Mouse (Mus musculus) forebrain, embryonic 13.5 days (tissue): ENCODE results near the gene Dapk1. TPM values are rescaled to one million over a fixed set of nuclear protein-coding genes. Genes with fewer than 3 reads are reported as not detected.

ENCODE experiments used
- ATAC-seq: fragments of 200-750 bp; cut with Nextera tagmentation; 2 replicates; pipeline ENCODE4 v1.8.0; 2017
- H3K27ac ChIP-seq: fragments of 300-500 bp; sonication (generic); 2 replicates; pipeline ENCODE4 v1.5.1; 2015; ENCODE audit warnings: inconsistent platforms, mild to moderate bottlenecking, moderate library complexity
- H3K27me3 ChIP-seq: fragments of 300-500 bp; sonication (generic); 2 replicates; pipeline ENCODE4 v1.6.1; 2015; ENCODE audit warnings: mild to moderate bottlenecking, inconsistent platforms
- H3K36me3 ChIP-seq: fragments of 300-500 bp; sonication (generic); 2 replicates; pipeline ENCODE4 v1.6.1; 2015; ENCODE audit warnings: mild to moderate bottlenecking, inconsistent platforms; ENCODE audit not compliant: poor library complexity, severe bottlenecking
- H3K4me1 ChIP-seq: fragments of 300-500 bp; sonication (generic); 2 replicates; pipeline ENCODE4 v1.6.1; 2015; ENCODE audit warnings: inconsistent platforms
- H3K4me2 ChIP-seq: fragments of 300-500 bp; sonication (generic); 2 replicates; pipeline ENCODE4 v1.6.1; 2015; ENCODE audit warnings: inconsistent platforms, mild to moderate bottlenecking, moderate library complexity
- H3K4me3 ChIP-seq: fragments of 300-500 bp; sonication (generic); 2 replicates; pipeline ENCODE4 v1.5.1; 2015; ENCODE audit warnings: mild to moderate bottlenecking, inconsistent platforms
- H3K9ac ChIP-seq: fragments of 300-500 bp; sonication (generic); 2 replicates; pipeline ENCODE4 v1.6.1; 2015; ENCODE audit warnings: mild to moderate bottlenecking, inconsistent platforms
- H3K9me3 ChIP-seq: fragments of 300-500 bp; sonication (generic); replicated peaks from 2 replicates; pipeline ENCODE4 v1.6.1; 2016; ENCODE audit warnings: inconsistent platforms
- WGBS: fragments of 180-500 bp; shearing (Covaris S2); methylation state at CpG from one replicate; pipeline ENCODE4 v1.1.7; 2015; 5-methylcytosine and 5-hydroxymethylcytosine counted together
- polyA plus RNA-seq: library from polyadenylated mRNA; unstranded; fragments of >200 nt; fragmentation: Nextera tagmentation; extraction: Ambion mirVana; gene quantifications from 2 replicates; pipeline ENCODE4 v1.2.1, GENCODE M21; 2015

The Dapk1 gene
- polyA plus RNA-seq, 1 experiment from 2014 or later, result 37.0 TPM

DNA sequence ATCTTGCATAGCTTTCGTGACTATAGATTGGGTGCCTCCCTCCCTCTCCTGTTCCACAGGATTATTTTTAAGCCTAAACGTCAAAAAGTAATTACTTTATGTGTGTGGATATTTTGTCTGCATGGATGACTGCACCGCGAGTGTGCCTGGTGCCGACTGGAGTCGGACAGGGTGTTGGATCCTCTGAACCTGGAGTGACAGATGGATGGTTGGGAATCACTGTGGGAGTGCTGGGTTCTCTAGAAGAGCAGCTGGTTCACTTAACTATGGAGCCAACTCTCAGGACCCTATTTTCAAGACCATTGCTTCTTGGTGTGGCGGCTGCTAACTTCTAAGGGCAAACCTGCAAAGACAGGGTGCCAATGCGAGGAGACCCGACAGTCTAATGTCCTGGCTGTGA is 133.6 kb downstream of the Dapk1 start:
- no peak overlapping the region for H3K9ac ChIP-seq
- ATAC-seq, result no peak
- H3K4me1 ChIP-seq, result peaks cover 17% of the 10 kb centered on the region
- WGBS, result 89% methylated on average over 9 of the region's 9 CpGs
- no peaks in the 10 kb centered on the region for H3K9me3 ChIP-seq
- H3K4me2 ChIP-seq, result no peak overlapping the region
- H3K27me3 ChIP-seq, result no peaks in the 10 kb centered on the region
- H3K4me3 ChIP-seq, result no peak overlapping the region
- no peak overlapping the region for H3K27ac ChIP-seq
- peaks cover 79% of the 10 kb centered on the region for H3K36me3 ChIP-seq

DNA sequence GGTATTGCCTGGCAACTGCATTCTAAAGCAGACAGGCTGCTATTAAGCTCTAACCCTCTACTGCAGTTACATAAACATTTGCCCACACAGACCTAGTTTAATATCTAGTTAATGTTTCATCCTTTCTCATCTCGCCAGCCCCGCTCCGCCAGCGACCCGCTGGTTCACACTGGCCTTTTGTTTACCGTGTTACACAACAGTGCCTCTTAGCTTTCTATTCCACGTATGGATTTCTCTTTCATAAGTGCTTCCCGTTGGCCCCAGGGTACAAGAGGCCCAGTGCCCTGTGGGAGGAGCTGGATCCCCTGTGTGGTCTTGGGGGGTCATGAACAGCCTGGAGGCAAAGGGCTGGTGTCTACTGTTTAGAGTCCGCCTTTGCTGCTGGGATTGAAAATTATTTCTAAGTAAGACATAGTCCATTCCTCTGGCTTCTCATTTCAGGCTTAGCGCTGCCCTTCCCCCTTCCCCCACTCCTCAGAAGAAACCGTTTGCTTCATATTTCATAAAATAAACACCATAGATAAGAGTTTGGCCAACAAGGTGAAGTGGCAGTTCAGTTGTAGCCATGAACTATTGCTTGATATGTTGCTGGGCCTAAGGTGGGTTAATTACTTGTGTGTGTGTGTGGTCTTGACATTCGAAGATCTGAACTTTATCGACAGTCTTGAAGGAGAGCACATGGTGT is 134.8 kb downstream of the Dapk1 start:
- Histone ChIP-seq H3K9ac (no peak overlapping the region), H3K36me3 (peaks cover 76% of the 10 kb centered on the region), H3K27me3 (no peaks in the 10 kb centered on the region), H3K4me2 (no peak overlapping the region), H3K4me1 (peaks cover 17% of the 10 kb centered on the region), H3K4me3 (no peak overlapping the region), H3K27ac (no peak overlapping the region), H3K9me3 (no peaks in the 10 kb centered on the region)
- WGBS, result 53% methylated on average over 13 of the region's 13 CpGs
- ATAC-seq, result no peak

DNA sequence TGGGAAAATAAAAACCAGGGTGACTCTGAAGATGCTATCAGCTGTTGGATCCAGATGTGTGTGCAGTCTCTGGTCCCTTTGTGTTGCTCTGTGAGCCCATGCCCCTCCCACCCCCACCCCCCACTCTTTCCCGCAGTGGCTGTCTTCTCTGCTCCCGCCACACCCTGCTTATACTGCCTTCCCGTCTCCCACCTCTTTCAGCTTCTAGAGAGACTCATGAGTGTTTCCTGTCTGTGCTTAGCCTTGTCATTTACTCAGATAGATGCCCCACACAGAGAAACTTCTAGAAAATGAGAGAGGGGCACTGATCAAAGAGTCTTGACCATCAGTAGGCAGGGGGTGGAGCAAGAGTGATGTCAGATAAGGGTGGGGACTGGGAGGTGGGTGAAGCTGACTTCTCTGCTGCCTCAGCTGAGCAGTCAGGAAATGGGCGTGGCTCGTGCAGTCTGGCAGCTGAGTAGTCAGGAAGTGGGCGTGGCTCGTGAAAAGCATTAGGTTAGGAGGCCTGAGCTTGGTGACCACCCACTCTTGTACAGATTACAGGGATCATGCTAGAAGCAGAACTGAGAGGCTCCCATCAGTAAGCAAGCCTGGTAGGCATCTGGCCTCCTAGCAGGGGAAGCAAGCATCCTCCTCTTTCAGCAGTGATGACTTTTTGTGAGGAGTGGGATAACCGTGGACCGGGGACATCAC is 136.0 kb downstream of the Dapk1 start:
- ATAC-seq, result peak; percentile 50; the same call in 1 of the 2 replicates
- Histone ChIP-seq H3K27me3 (no peaks in the 10 kb centered on the region), H3K4me1 (peaks cover 18% of the 10 kb centered on the region), H3K4me2 (peak overlapping the region; percentile 14), H3K36me3 (peaks cover 77% of the 10 kb centered on the region), H3K9me3 (no peaks in the 10 kb centered on the region), H3K9ac (no peak overlapping the region), H3K4me3 (no peak overlapping the region), H3K27ac (no peak overlapping the region)
- WGBS, result 26% methylated on average over 9 of the region's 9 CpGs

DNA sequence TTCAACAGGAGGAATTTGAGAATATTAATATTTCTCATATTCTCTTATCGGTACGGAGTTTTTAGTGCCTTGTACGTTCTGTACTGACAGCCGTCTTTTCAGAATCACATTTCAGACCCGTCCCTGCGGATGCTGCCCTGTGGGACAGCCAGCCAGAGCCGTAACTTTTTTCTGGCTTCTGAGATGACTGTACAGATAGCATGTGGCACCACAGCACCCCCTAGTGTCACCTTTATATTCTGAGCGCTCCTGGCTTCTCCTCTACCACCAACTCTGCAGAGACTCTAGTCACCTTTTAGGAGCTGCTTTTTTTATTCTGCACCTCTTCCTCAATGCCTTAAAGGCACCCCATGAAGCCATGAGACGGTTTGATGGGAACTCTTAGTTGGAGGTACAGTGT is 136.7 kb downstream of the Dapk1 start:
- Histone ChIP-seq H3K9me3 (no peaks in the 10 kb centered on the region), H3K36me3 (peaks cover 72% of the 10 kb centered on the region), H3K4me3 (no peak overlapping the region), H3K4me1 (peaks cover 24% of the 10 kb centered on the region), H3K27ac (no peak overlapping the region), H3K9ac (no peak overlapping the region), H3K27me3 (no peaks in the 10 kb centered on the region), H3K4me2 (peak overlapping the region; percentile 14)
- 11% methylated on average over 9 of the region's 9 CpGs for WGBS
- ATAC-seq, result peak; percentile 86

DNA sequence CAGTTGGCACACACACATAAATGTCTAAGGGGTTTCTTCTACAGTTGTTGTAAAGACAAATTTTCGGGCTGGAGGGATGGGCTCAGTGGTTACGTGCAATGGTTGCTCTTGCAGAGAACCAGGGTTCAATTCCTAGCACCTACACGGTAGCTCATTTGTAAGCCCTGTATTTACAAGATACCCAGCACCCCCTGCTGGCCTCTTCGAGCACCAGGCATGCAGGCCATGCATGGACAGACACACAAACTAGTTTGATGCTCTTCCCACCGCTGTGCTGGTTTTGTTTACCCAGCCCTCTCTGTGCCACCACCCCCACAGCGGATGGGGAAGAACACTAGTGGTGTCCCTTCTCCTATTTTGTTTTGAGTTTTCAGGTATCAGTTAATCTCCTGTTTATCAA is 138.5 kb downstream of the Dapk1 start:
- no peak overlapping the region for H3K27ac ChIP-seq
- H3K27me3 ChIP-seq, result no peaks in the 10 kb centered on the region
- peaks cover 31% of the 10 kb centered on the region for H3K4me1 ChIP-seq
- no peaks in the 10 kb centered on the region for H3K9me3 ChIP-seq
- no peak overlapping the region for H3K4me2 ChIP-seq
- H3K4me3 ChIP-seq, result no peak overlapping the region
- H3K9ac ChIP-seq, result no peak overlapping the region
- 92% methylated on average over 6 of the region's 6 CpGs for WGBS
- peaks cover 56% of the 10 kb centered on the region for H3K36me3 ChIP-seq
- no peak for ATAC-seq

DNA sequence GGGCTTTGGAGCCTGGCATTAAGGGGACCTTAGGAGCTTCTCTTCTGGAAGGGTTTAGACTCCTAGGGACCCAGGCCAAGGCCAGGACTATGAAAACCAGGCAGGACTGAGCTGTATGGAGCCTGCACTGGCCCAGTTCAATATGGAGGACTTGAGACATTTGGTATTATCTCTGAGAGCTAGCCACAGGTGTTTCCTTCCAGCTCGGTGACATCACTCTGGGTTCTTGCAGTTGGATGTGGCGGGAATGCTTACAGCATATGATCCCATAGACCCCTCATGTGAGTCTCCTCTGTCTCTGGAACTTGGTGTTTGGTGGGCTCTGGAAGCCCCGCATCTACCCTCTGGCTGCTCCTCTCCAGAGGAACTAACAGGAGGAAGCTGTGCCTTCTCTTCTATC is 140.9 kb downstream of the Dapk1 start:
- peaks cover 50% of the 10 kb centered on the region for H3K36me3 ChIP-seq
- H3K27me3 ChIP-seq, result no peaks in the 10 kb centered on the region
- 91% methylated on average over 3 of the region's 3 CpGs for WGBS
- no peaks in the 10 kb centered on the region for H3K9me3 ChIP-seq
- no peak overlapping the region for H3K9ac ChIP-seq
- ATAC-seq, result no peak
- no peak overlapping the region for H3K4me3 ChIP-seq
- H3K4me1 ChIP-seq, result peaks cover 22% of the 10 kb centered on the region
- no peak overlapping the region for H3K4me2 ChIP-seq
- H3K27ac ChIP-seq, result no peak overlapping the region

DNA sequence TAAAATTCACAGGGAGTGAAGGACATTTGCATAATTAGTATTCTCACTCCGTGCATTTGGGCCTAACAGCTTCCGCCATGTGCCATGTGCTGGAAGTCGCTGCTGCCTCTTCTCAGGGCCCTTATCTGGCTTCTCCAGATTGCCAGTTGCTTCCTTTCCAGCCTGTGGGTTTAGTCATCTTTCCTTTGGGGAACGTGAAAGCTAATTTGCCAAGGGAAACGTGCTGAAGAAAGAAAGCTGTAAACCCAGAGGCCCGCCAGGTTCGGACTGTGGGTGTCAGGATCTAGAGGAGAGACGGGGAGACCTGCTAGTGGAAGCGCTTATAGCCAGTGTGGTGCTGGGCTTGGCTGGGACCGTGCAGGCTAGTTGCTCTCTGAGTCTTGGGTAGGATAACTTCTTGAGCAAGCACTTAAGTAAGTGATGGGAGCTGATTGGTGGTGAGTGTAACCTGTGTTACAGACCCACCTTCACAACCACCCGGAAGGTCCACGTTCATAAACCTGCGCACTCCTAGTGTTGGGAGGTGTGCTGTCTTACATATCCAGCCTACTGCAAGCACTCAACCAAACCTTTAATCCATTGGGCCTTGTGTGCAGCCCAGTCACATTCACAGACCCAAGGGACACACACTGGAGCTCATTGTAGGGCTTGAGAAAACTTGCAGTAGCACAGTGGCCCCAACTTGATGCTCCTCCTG is 141.8 kb downstream of the Dapk1 start:
- Histone ChIP-seq H3K9ac (no peak overlapping the region), H3K4me1 (peaks cover 14% of the 10 kb centered on the region), H3K9me3 (no peaks in the 10 kb centered on the region), H3K36me3 (peaks cover 59% of the 10 kb centered on the region), H3K27me3 (no peaks in the 10 kb centered on the region), H3K4me2 (no peak overlapping the region), H3K27ac (peak overlapping the region; percentile 45; the same call in 1 of the 2 replicates), H3K4me3 (no peak overlapping the region)
- 68% methylated on average over 13 of the region's 13 CpGs for WGBS
- peak; percentile 50 for ATAC-seq

DNA sequence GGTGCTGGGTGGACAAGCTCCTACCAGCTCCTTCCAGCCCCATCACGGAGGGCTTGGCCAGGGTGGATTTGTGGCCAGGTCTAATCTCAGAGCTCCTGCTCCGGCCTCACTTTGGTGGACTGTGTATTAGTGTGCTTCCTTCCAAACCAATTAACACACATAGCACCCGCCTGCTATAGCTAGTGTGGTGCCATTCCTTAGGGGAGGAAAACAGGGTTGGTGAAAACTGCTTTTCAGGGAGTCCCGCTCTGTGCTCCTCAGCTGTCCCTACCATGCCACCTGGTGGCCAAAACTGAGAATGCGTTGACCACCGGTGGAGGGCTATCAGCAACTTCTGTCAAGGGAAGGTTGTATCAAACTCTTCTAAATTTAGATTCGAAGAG is 142.3 kb downstream of the Dapk1 start:
- Histone ChIP-seq H3K36me3 (peaks cover 62% of the 10 kb centered on the region), H3K9me3 (no peaks in the 10 kb centered on the region), H3K27me3 (no peaks in the 10 kb centered on the region), H3K4me3 (no peak overlapping the region), H3K4me1 (peaks cover 14% of the 10 kb centered on the region), H3K4me2 (no peak overlapping the region), H3K9ac (no peak overlapping the region), H3K27ac (no peak overlapping the region)
- WGBS, result 33% methylated on average over 7 of the region's 7 CpGs
- ATAC-seq, result peak; percentile 81

DNA sequence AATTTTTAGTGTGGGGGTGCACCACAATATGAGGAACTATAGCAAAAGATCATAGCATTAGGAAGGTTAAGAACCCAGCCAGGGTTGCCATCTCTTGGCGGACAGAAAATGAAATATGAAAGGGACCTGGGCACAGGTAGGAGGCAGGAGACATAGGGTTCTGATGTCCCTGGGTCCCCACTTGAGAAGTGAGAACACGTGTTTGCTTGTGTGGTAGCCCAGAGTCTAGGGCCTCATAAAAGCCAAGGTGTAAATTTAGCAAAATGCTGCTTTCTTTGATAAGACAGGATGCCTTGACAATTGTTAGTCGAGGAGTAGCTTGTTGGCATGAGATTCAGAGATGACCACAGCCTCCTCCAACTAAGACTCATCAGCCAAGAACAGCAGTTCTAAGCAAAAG is 143.0 kb downstream of the Dapk1 start:
- Histone ChIP-seq H3K27ac (no peak overlapping the region), H3K9ac (no peak overlapping the region), H3K9me3 (no peaks in the 10 kb centered on the region), H3K4me2 (no peak overlapping the region), H3K4me3 (no peak overlapping the region), H3K36me3 (peaks cover 62% of the 10 kb centered on the region), H3K4me1 (peaks cover 14% of the 10 kb centered on the region), H3K27me3 (no peaks in the 10 kb centered on the region)
- no peak for ATAC-seq
- 93% methylated on average over 3 of the region's 3 CpGs for WGBS

DNA sequence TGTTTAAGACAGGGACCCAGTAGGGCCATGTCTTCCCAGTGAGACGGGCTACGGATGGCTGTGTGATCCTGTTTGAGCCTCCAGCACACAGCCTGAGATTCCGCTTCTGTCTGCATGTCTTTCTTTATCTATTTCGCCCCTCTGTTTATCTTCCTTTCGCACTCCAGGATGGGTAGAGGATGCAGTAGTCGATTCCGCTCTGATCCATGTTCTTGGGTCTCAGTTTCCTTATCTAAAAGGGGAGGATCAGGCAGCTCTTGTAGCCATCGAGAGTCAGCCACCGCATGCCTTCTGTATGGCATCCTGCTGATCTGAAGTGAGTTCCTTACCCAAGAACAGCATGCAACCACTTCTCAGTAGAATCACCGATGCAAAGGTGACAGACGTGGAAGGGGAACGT is 143.6 kb downstream of the Dapk1 start:
- Histone ChIP-seq H3K27ac (no peak overlapping the region), H3K4me1 (peaks cover 14% of the 10 kb centered on the region), H3K4me3 (no peak overlapping the region), H3K9me3 (no peaks in the 10 kb centered on the region), H3K27me3 (no peaks in the 10 kb centered on the region), H3K36me3 (peaks cover 62% of the 10 kb centered on the region), H3K4me2 (no peak overlapping the region), H3K9ac (no peak overlapping the region)
- 94% methylated on average over 12 of the region's 12 CpGs for WGBS
- ATAC-seq, result no peak

DNA sequence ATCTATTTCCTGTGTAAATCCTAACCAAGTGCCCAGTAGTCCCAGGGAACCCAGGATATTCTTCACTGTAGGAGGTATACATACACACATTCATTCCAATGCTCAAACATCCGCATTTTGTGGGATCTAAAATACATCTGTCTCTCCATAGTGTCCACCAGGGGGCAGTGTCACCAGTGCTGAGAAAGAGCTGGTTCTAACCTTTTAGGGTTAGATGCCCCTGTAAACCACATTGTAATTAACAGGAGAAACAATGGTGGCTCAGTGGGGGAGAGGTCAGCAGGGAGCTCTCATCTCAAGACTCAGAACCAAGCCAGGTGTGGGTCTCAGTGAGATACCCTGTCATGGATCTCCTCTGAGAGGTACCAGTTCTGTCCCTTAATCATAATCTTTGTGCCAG is 144.5 kb downstream of the Dapk1 start:
- peaks cover 65% of the 10 kb centered on the region for H3K36me3 ChIP-seq
- no peak for ATAC-seq

DNA sequence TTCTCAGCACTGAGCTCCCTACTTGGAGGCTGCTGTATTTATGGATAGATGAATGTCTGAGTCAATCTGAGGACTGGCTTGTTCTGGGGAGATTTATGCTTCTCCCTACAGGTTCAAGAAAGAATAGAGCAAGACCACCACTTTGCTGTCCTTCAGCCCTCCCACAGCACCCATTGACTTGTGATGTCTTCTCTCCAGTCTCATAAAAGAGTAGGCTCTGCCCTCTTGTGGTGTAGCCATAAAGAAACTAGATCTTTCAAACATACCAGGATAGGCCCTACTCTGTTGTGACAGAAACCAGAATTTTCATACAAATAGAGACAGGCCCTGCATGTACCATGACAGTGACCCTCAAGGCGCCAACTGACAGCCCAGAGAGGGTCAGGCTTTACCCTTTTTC is 145.5 kb downstream of the Dapk1 start:
- Histone ChIP-seq H3K27me3 (no peaks in the 10 kb centered on the region), H3K9ac (no peak overlapping the region), H3K27ac (no peak overlapping the region), H3K36me3 (peaks cover 65% of the 10 kb centered on the region), H3K4me2 (no peak overlapping the region), H3K4me3 (no peak overlapping the region), H3K9me3 (no peaks in the 10 kb centered on the region), H3K4me1 (peaks cover 14% of the 10 kb centered on the region)
- ATAC-seq, result no peak
- WGBS, result 88% methylated on average over 1 of the region's 1 CpGs

More for the DNA sequence above, 144.5 kb downstream of the Dapk1 start:
- Histone ChIP-seq H3K27ac (no peak overlapping the region), H3K4me1 (peaks cover 14% of the 10 kb centered on the region), H3K9me3 (no peaks in the 10 kb centered on the region), H3K27me3 (no peaks in the 10 kb centered on the region), H3K9ac (no peak overlapping the region), H3K4me3 (no peak overlapping the region), H3K4me2 (no peak overlapping the region)
- WGBS, result 29% methylated on average over 1 of the region's 1 CpGs
